Mouse (Mus musculus) midbrain, embryonic 13.5 days (tissue): Measurements from ENCODE around the gene Treml2. TPM values are rescaled to one million over a fixed set of nuclear protein-coding genes. Genes with fewer than 3 reads are reported as not detected.

Experiments used
- ATAC-seq: fragments of 200-750 bp; cut with Nextera tagmentation; 2 replicates; pipeline ENCODE4 v1.8.0; 2017; ENCODE audit warnings: mild to moderate bottlenecking, moderate TSS enrichment, moderate library complexity
- H3K27ac ChIP-seq: fragments of 300-500 bp; sonication (generic); 2 replicates; pipeline ENCODE4 v1.5.1; 2015; ENCODE audit warnings: inconsistent platforms, mild to moderate bottlenecking, moderate library complexity
- H3K27me3 ChIP-seq: fragments of 300-500 bp; sonication (generic); 2 replicates; pipeline ENCODE4 v1.6.1; 2015; ENCODE audit warnings: mild to moderate bottlenecking, inconsistent platforms
- H3K36me3 ChIP-seq: fragments of 300-500 bp; sonication (generic); 2 replicates; pipeline ENCODE4 v1.6.1; 2015; ENCODE audit warnings: mild to moderate bottlenecking, inconsistent platforms
- H3K4me1 ChIP-seq: fragments of 300-500 bp; sonication (generic); replicated peaks from 2 replicates; pipeline ENCODE4 v1.6.1; 2015; ENCODE audit warnings: inconsistent platforms
- H3K4me2 ChIP-seq: fragments of 300-500 bp; sonication (generic); replicated peaks from 2 replicates; pipeline ENCODE4 v1.6.1; 2015; ENCODE audit warnings: moderate library complexity, mild to moderate bottlenecking, inconsistent platforms
- H3K4me3 ChIP-seq: fragments of 300-500 bp; sonication (generic); replicated peaks from 2 replicates; pipeline ENCODE4 v1.5.1; 2015; ENCODE audit warnings: mild to moderate bottlenecking, inconsistent platforms
- H3K9ac ChIP-seq: fragments of 300-500 bp; sonication (generic); replicated peaks from 2 replicates; pipeline ENCODE4 v1.6.1; 2015; ENCODE audit warnings: mild to moderate bottlenecking, inconsistent platforms
- H3K9me3 ChIP-seq: fragments of 300-500 bp; sonication (generic); 2 replicates; pipeline ENCODE4 v1.6.1; 2016; ENCODE audit warnings: mild to moderate bottlenecking, inconsistent platforms
- WGBS: fragments of 180-500 bp; shearing (Covaris S2); methylation state at CpG from one replicate; pipeline ENCODE4 v1.1.7; 2015; 5-methylcytosine and 5-hydroxymethylcytosine counted together
- polyA plus RNA-seq: library from polyadenylated mRNA; unstranded; fragments of >200 nt; fragmentation: Nextera tagmentation; extraction: Ambion mirVana; gene quantifications from 2 replicates; pipeline ENCODE4 v1.2.1, GENCODE M21; 2015

Gene Treml2
- polyA plus RNA-seq, 1 experiment from 2014 or later = 0.08 TPM

DNA sequence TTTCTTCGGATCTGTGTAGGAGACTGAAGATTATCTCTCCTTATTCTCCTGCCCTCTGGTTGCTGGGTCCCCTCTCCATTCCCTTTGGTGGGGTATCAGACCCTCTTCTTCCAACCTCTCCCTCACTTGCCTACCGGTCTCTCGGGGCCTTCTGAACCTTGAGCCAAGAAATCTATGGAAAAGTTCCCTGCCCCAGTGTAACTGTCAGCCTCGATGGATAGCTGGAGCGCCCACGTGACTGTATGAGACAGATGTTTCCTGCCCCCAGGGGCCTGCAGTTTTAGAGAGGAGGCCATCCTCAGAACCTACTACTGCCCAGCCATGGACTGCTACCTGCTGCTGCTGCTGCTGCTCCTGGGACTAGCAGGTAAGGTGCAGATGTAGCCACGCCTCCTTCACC lies 60.3 kb downstream of the Treml2 start, which contains the start of gene Treml1:
Treml1 (plus strand) TSS at position 301 of the 400 bp plus-strand sequence.
- WGBS = 86% methylated on average over 7 of the region's 7 CpGs
- H3K27ac ChIP-seq = no peak within 1 kb of the TSS
- no peaks in the 10 kb centered on the region for H3K4me1 ChIP-seq
- H3K9ac ChIP-seq = no peak within 1 kb of the TSS
- ATAC-seq = no peak
- H3K9me3 ChIP-seq = no peaks in the 10 kb centered on the region
- H3K36me3 ChIP-seq = no peaks in the 10 kb centered on the region
- no peak within 1 kb of the TSS for H3K4me2 ChIP-seq
- no peaks in the 10 kb centered on the region for H3K27me3 ChIP-seq
- no peak within 1 kb of the TSS for H3K4me3 ChIP-seq

DNA sequence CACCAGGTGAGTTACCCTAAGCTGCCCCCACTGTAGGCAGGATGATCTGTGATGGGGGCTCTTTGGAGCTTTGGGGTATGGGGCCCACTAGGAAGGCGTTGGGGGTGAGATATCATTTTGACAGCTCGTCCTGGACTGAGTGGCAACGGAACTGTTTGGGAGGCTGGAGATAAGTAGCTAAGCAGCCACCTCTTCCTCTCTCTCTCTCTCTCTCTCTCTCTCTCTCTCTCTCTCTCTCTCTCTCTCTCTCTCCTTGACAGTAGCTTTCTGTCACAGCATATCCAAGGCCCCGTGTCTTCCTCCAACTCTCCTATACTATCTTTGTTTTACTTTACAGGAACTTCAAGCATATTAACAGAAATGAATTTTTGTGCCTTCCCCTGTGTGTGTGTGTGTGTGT lies 61.2 kb downstream of the Treml2 start:
- no peaks in the 10 kb centered on the region for H3K27me3 ChIP-seq
- no peaks in the 10 kb centered on the region for H3K36me3 ChIP-seq
- WGBS = 94% methylated on average over 4 of the region's 4 CpGs
- no peak overlapping the region for H3K27ac ChIP-seq
- H3K4me1 ChIP-seq = no peaks in the 10 kb centered on the region
- no peaks in the 10 kb centered on the region for H3K9me3 ChIP-seq
- H3K9ac ChIP-seq = no peak overlapping the region
- no peak for ATAC-seq
- no peak overlapping the region for H3K4me3 ChIP-seq
- H3K4me2 ChIP-seq = no peak overlapping the region

Other genes with a start within 250 kb of the Treml2 start
- 0.34 TPM in 1 of 2 replicates, not detected in the other for gene 1700067P10Rik, start 210.2 kb upstream of the Treml2 start, polyA plus RNA-seq
- gene 9830107B12Rik, start 153.2 kb upstream of the Treml2 start, polyA plus RNA-seq = not detected in 2 replicates
- not detected in 2 replicates for gene A530064D06Rik, start 132.2 kb upstream of the Treml2 start, polyA plus RNA-seq
- not detected in 2 replicates for gene Trem1, start 66.7 kb upstream of the Treml2 start, polyA plus RNA-seq
- not detected in 2 replicates for gene Trem3, start 51.7 kb upstream of the Treml2 start, polyA plus RNA-seq
- 0.20 and 0.30 TPM in 2 replicates for gene Treml4, start 35.2 kb upstream of the Treml2 start, polyA plus RNA-seq
- 0.13 TPM in 1 of 2 replicates, not detected in the other for gene B430306N03Rik, start 16.6 kb downstream of the Treml2 start, polyA plus RNA-seq
- gene Trem2, start 46.9 kb downstream of the Treml2 start, polyA plus RNA-seq = 2.8 and 3.1 TPM in 2 replicates
- 0.59 and 0.80 TPM in 2 replicates for gene Treml1, start 60.4 kb downstream of the Treml2 start, polyA plus RNA-seq
- 14.2 and 15.9 TPM in 2 replicates for gene Nfya, start 110.4 kb downstream of the Treml2 start, polyA plus RNA-seq
- gene Oard1, start 110.5 kb downstream of the Treml2 start, polyA plus RNA-seq = 65.6 and 67.0 TPM in 2 replicates
- gene Apobec2, start 133.4 kb downstream of the Treml2 start, polyA plus RNA-seq = 0.46 and 0.58 TPM in 2 replicates
- gene Tspo2, start 152.0 kb downstream of the Treml2 start, polyA plus RNA-seq = 3.2 and 3.5 TPM in 2 replicates
- gene Unc5cl, start 155.4 kb downstream of the Treml2 start, polyA plus RNA-seq = 0.23 TPM in 2 replicates